Mouse (Mus musculus) myocyte (in vitro differentiated cells): ENCODE measurements around the gene Gm49373. TPM values are rescaled to one million over a fixed set of nuclear protein-coding genes. Genes with fewer than 3 reads are reported as not detected.

Experiments used
- H3K27me3 ChIP-seq: one replicate; pipeline ENCODE4 v1.6.1; 2011; ENCODE audit not compliant: control insufficient read depth, insufficient read depth, insufficient read length
- H3K36me3 ChIP-seq: one replicate; pipeline ENCODE4 v1.6.1; 2011; ENCODE audit not compliant: control insufficient read depth, insufficient read depth
- H3K4me2 ChIP-seq: one replicate; pipeline ENCODE4 v1.6.1; 2011; ENCODE audit warnings: low read depth, control low read depth
- H3K4me3 ChIP-seq: one replicate; pipeline ENCODE4 v1.5.1; 2011; ENCODE audit warnings: mild to moderate bottlenecking, control low read depth, moderate library complexity
- H3K79me2 ChIP-seq: one replicate; pipeline ENCODE4 v1.6.1; 2011; ENCODE audit not compliant: control insufficient read depth, insufficient read depth
- H3ac ChIP-seq: one replicate; pipeline ENCODE4 v1.6.1; 2011; ENCODE audit not compliant: control insufficient read depth, insufficient read length
- CEBPB ChIP-seq: IDR thresholded peaks from 2 replicates; pipeline ENCODE4 v1.6.1; 2011; ENCODE audit warnings: mild to moderate bottlenecking, moderate library complexity; ENCODE audit not compliant: poor library complexity, insufficient read depth, severe bottlenecking
- E2F4 ChIP-seq: IDR thresholded peaks from one replicate; pipeline ENCODE4 v1.6.1; 2011; ENCODE audit warnings: mild to moderate bottlenecking, control low read depth, moderate library complexity; ENCODE audit not compliant: insufficient read depth
- MAX ChIP-seq: IDR thresholded peaks from one replicate; pipeline ENCODE4 v1.6.1; 2011; ENCODE audit warnings: low read depth, mild to moderate bottlenecking, control low read depth
- MYOD1 ChIP-seq, 3 experiments: IDR thresholded peaks; one replicate each; pipeline ENCODE4 v1.6.1; 2011; ENCODE audit warnings: control low read depth in 2 of 3, low read depth in 2 of 3, mild to moderate bottlenecking in 2 of 3, moderate library complexity in 1 of 3; ENCODE audit not compliant: insufficient read length in 2 of 3, control insufficient read depth in 1 of 3
- MYOG ChIP-seq, 3 experiments: IDR thresholded peaks; one replicate each; pipeline ENCODE4 v1.6.1; 2011; ENCODE audit warnings: control low read depth in 2 of 3, low read depth in 2 of 3, mild to moderate bottlenecking in 2 of 3; ENCODE audit not compliant: insufficient read length in 2 of 3, control insufficient read depth in 1 of 3, insufficient read depth in 1 of 3
- POLR2A ChIP-seq: IDR thresholded peaks from one replicate; pipeline ENCODE4 v1.6.1; 2011; ENCODE audit warnings: low read depth, mild to moderate bottlenecking, control low read depth, moderate library complexity; ENCODE audit not compliant: insufficient read length
- POLR2AphosphoS2 ChIP-seq: IDR thresholded peaks from one replicate; pipeline ENCODE4 v1.6.1; 2011; ENCODE audit warnings: low read depth, control low read depth; ENCODE audit not compliant: insufficient read length
- REST ChIP-seq: IDR thresholded peaks from one replicate; pipeline ENCODE4 v1.6.1; 2011; ENCODE audit warnings: mild to moderate bottlenecking, control low read depth, moderate library complexity; ENCODE audit not compliant: insufficient read depth, insufficient read length
- SRF ChIP-seq: IDR thresholded peaks from one replicate; pipeline ENCODE4 v1.6.1; 2011; ENCODE audit warnings: low read depth; ENCODE audit not compliant: control insufficient read depth, insufficient read length
- TCF12 ChIP-seq: IDR thresholded peaks from one replicate; pipeline ENCODE4 v1.6.1; 2011; ENCODE audit warnings: mild to moderate bottlenecking, control low read depth; ENCODE audit not compliant: poor library complexity, insufficient read depth, severe bottlenecking
- TCF3 ChIP-seq: IDR thresholded peaks from one replicate; pipeline ENCODE4 v1.6.1; 2011; ENCODE audit warnings: low read depth, control low read depth; ENCODE audit not compliant: insufficient read length
- USF1 ChIP-seq: IDR thresholded peaks from one replicate; pipeline ENCODE4 v1.6.1; 2011; ENCODE audit warnings: low read depth, mild to moderate bottlenecking, control low read depth, moderate library complexity
- polyA plus RNA-seq: library from polyadenylated mRNA; unstranded; fragments of >200 nt; fragmentation: generic; extraction: Trizol; gene quantifications from one replicate; pipeline ENCODE4 v1.2.1, GENCODE M21; 2012; ENCODE audit warnings: missing spikeins

The Gm49373 gene
- polyA plus RNA-seq, 1 experiment, result 0.42 TPM

GRCm38 (mm10) chr9:21113751-21114150 lies 40.9 kb upstream of the Gm49373 start:
- no peaks in the 10 kb centered on the region for H3K79me2 ChIP-seq
- no peaks in the 10 kb centered on the region for H3K36me3 ChIP-seq
- no peak overlapping the region for H3K4me2 ChIP-seq
- TF ChIP-seq MYOG (IDR thresholded peaks at IDR 0.05; ENCODE audit: control insufficient read depth in 1 of 3, insufficient read depth in 1 of 3, insufficient read length in 2 of 3, low read depth in 2 of 3) (no peak), POLR2A (no peak), POLR2AphosphoS2 (no peak), TCF12 (no peak)
- H3K27me3 ChIP-seq, result no peaks in the 10 kb centered on the region
- no peak overlapping the region for H3ac ChIP-seq
- H3K4me3 ChIP-seq, result no peak overlapping the region

- no peaks in the 10 kb centered on the region for H3K79me2 ChIP-seq
- H3K36me3 ChIP-seq, result no peaks in the 10 kb centered on the region
- no peak overlapping the region for H3ac ChIP-seq
- no peaks in the 10 kb centered on the region for H3K27me3 ChIP-seq
- TF ChIP-seq POLR2A, result no peak
- no peak for TF ChIP-seq USF1
- no peak for TF ChIP-seq SRF
- no peak overlapping the region for H3K4me2 ChIP-seq
- H3K4me3 ChIP-seq, result no peak overlapping the region
These were observed 34.8 kb upstream of the Gm49373 start for GRCm38 (mm10) chr9:21107607-21108237.

- Histone ChIP-seq H3K4me2 (no peak overlapping the region), H3K79me2 (no peaks in the 10 kb centered on the region), H3ac (no peak overlapping the region), H3K27me3 (no peaks in the 10 kb centered on the region), H3K36me3 (no peaks in the 10 kb centered on the region), H3K4me3 (no peak overlapping the region)
- TF ChIP-seq MAX, result no peak
- TF ChIP-seq E2F4, result no peak
- no peak for TF ChIP-seq CEBPB
- no peak for TF ChIP-seq TCF3
- TF ChIP-seq TCF12, result no peak
- no peak for TF ChIP-seq USF1
- TF ChIP-seq SRF, result no peak
- TF ChIP-seq MYOD1 (IDR thresholded peaks at IDR 0.05; ENCODE audit: control insufficient read depth in 1 of 3, insufficient read length in 2 of 3, low read depth in 2 of 3), result no peak
- no peak for TF ChIP-seq POLR2AphosphoS2
- no peak for TF ChIP-seq MYOG (IDR thresholded peaks at IDR 0.05; ENCODE audit: control insufficient read depth in 1 of 3, insufficient read depth in 1 of 3, insufficient read length in 2 of 3, low read depth in 2 of 3)
- TF ChIP-seq POLR2A, result no peak
- no peak for TF ChIP-seq REST
These were observed 33.1 kb upstream of the Gm49373 start for GRCm38 (mm10) chr9:21105760-21106564.

GRCm38 (mm10) chr9:21104814-21105213 lies 31.9 kb upstream of the Gm49373 start:
- Histone ChIP-seq H3K79me2 (no peaks in the 10 kb centered on the region), H3K36me3 (no peaks in the 10 kb centered on the region), H3K4me3 (no peak overlapping the region), H3ac (no peak overlapping the region), H3K4me2 (no peak overlapping the region), H3K27me3 (no peaks in the 10 kb centered on the region)
- TF ChIP-seq TCF12 (no peak), POLR2A (no peak), USF1 (no peak), REST (no peak), MYOD1 (IDR thresholded peaks at IDR 0.05; ENCODE audit: control insufficient read depth in 1 of 3, insufficient read length in 2 of 3, low read depth in 2 of 3) (no peak), MAX (no peak), TCF3 (no peak), E2F4 (no peak), MYOG (IDR thresholded peaks at IDR 0.05; ENCODE audit: control insufficient read depth in 1 of 3, insufficient read depth in 1 of 3, insufficient read length in 2 of 3, low read depth in 2 of 3) (no peak), SRF (no peak)

- Histone ChIP-seq H3K27me3 (no peaks in the 10 kb centered on the region), H3K4me3 (no peak overlapping the region), H3K36me3 (no peaks in the 10 kb centered on the region), H3K4me2 (no peak overlapping the region), H3ac (no peak overlapping the region), H3K79me2 (no peaks in the 10 kb centered on the region)
- TF ChIP-seq E2F4 (no peak), POLR2A (no peak), REST (no peak), MYOD1 (IDR thresholded peaks at IDR 0.05; ENCODE audit: control insufficient read depth in 1 of 3, insufficient read length in 2 of 3, low read depth in 2 of 3) (no peak), MYOG (IDR thresholded peaks at IDR 0.05; ENCODE audit: control insufficient read depth in 1 of 3, insufficient read depth in 1 of 3, insufficient read length in 2 of 3, low read depth in 2 of 3) (no peak), TCF12 (no peak), SRF (no peak), POLR2AphosphoS2 (no peak), USF1 (no peak), MAX (no peak)
These were observed 29.2 kb upstream of the Gm49373 start for GRCm38 (mm10) chr9:21102076-21102475.
